Mouse (Mus musculus) intestine, embryonic 15.5 days (tissue): ENCODE measurements around the gene Smim24. TPM values are rescaled to one million over a fixed set of nuclear protein-coding genes. Genes with fewer than 3 reads are reported as not detected.

Experiments used
- ATAC-seq: fragments of 200-750 bp; cut with Nextera tagmentation; 2 replicates; pipeline ENCODE4 v1.8.0; 2017; ENCODE audit warnings: moderate TSS enrichment, moderate library complexity
- H3K27ac ChIP-seq: fragments of 300-500 bp; sonication (generic); 2 replicates; pipeline ENCODE4 v1.5.1; 2015; ENCODE audit warnings: mild to moderate bottlenecking, inconsistent platforms
- H3K27me3 ChIP-seq: fragments of 300-500 bp; sonication (generic); replicated peaks from 2 replicates; pipeline ENCODE4 v1.6.1; 2015; ENCODE audit warnings: inconsistent platforms
- H3K36me3 ChIP-seq: fragments of 300-500 bp; sonication (generic); 2 replicates; pipeline ENCODE4 v1.6.1; 2015; ENCODE audit warnings: inconsistent platforms
- H3K4me1 ChIP-seq: fragments of 300-500 bp; sonication (generic); replicated peaks from 2 replicates; pipeline ENCODE4 v1.6.1; 2015; ENCODE audit warnings: inconsistent platforms
- H3K4me2 ChIP-seq: fragments of 300-500 bp; sonication (generic); replicated peaks from 2 replicates; pipeline ENCODE4 v1.6.1; 2015; ENCODE audit warnings: mild to moderate bottlenecking, inconsistent platforms
- H3K4me3 ChIP-seq: fragments of 300-500 bp; sonication (generic); replicated peaks from 2 replicates; pipeline ENCODE4 v1.5.1; 2015; ENCODE audit warnings: inconsistent platforms
- H3K9ac ChIP-seq: fragments of 300-500 bp; sonication (generic); 2 replicates; pipeline ENCODE4 v1.6.1; 2015; ENCODE audit warnings: inconsistent platforms
- H3K9me3 ChIP-seq: fragments of 300-500 bp; sonication (generic); 2 replicates; pipeline ENCODE4 v1.6.1; 2016; ENCODE audit warnings: inconsistent platforms
- WGBS: fragments of 180-500 bp; shearing (Covaris S2); methylation state at CpG from one replicate; pipeline ENCODE4 v1.1.7; 2015; 5-methylcytosine and 5-hydroxymethylcytosine counted together
- polyA plus RNA-seq: library from polyadenylated mRNA; unstranded; fragments of >200 nt; fragmentation: Nextera tagmentation; extraction: Ambion mirVana; gene quantifications from 2 replicates; pipeline ENCODE4 v1.2.1, GENCODE M21; 2015

Gene Smim24
- polyA plus RNA-seq, 1 experiment from 2014 or later = 235 TPM

DNA sequence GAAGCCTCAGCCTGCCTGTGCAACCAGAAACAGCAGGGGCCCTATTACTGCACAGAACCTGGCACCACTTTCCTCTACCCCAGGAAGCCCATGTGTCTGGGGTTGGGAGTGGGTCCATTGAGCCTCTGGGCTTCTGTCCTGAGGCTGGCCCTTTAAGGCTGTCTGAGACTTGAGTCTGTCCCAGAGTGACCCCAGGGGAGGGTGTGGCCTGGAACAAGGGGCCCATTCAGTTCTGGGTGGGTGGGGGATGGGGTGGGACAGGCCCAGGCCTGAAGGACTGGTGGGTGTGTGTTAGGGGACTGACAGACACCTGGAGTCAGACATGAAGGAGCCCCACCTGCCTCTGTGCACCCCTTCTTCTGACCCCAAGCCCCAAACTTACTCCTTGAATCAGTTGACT, 21.8 kb downstream of the Smim24 start:
- ATAC-seq = peak; percentile 2; the same call in 1 of the 2 replicates
- Histone ChIP-seq H3K9me3 (no peaks in the 10 kb centered on the region), H3K36me3 (no peaks in the 10 kb centered on the region), H3K27me3 (no peaks in the 10 kb centered on the region), H3K27ac (0 out of 2 replicates have a peak overlapping the region, but pooled peaks have one; percentile 40), H3K4me1 (peaks cover 88% of the 10 kb centered on the region), H3K4me3 (no peak overlapping the region), H3K9ac (no peak overlapping the region), H3K4me2 (no peak overlapping the region)

DNA sequence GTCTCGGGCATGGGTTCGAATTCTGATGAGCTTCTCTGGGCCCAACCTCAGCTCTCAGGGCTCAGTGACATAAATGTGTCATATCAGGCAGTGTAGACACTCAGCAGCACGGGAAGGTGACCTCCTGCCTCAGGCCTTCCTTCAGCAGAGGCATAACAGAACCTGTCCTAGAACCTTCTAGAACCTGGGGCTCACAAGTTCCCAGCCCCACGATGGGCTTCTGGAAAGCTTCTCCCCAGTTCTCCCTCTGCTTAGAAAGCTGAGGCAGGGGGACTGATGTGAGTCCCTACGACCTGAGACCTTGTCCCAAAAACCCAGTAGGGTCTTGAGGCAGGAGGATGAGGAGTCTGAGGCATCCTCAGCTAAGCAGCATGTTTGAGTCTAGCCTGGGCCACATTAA, 22.3 kb downstream of the Smim24 start:
- no peak overlapping the region for H3K4me2 ChIP-seq
- H3K36me3 ChIP-seq = no peaks in the 10 kb centered on the region
- H3K9me3 ChIP-seq = no peaks in the 10 kb centered on the region
- no peak overlapping the region for H3K27ac ChIP-seq
- H3K4me3 ChIP-seq = no peak overlapping the region
- no peak for ATAC-seq
- WGBS = 85% methylated on average over 5 of the region's 5 CpGs
- H3K27me3 ChIP-seq = no peaks in the 10 kb centered on the region
- no peak overlapping the region for H3K9ac ChIP-seq
- peaks cover 83% of the 10 kb centered on the region for H3K4me1 ChIP-seq

DNA sequence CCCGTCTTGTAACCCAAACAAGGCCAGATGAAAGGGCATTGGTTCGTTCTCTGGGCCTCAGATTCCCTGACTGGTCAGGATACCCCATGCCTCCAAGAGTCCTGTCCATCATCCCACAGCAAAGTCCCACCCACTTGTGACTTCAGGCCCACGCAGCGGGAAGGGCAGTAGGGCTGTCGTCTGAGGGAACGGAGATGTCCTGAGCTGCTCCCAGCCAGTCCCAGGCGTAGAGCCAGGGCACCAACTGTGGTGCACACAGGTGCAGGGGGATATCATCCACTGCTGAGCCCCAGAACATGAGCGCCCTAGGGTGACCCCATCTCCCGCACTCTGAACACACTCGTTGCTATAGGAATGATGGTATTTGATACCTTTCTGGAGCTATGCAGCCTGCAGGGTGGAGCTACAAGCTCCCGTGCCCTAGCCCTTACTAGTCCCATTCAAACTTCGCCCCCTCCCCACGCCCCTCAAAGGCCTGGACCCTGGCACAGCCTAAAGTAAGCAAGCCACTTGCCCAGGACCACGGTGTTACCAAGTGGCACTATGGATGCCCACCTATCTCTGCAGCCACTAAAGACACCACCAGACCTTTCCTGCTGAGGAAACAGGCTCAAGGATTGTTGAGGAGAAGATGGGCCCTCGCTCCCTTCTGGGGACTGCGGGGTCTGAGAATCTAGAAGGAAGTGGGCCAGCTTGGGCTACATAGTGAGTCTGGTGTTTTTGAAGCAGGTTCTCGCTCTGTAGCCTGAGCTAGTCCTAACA, 22.9 kb downstream of the Smim24 start:
- H3K36me3 ChIP-seq = no peaks in the 10 kb centered on the region
- H3K4me3 ChIP-seq = no peak overlapping the region
- 75% methylated on average over 17 of the region's 17 CpGs for WGBS
- no peak overlapping the region for H3K27ac ChIP-seq
- peaks cover 78% of the 10 kb centered on the region for H3K4me1 ChIP-seq
- no peak overlapping the region for H3K4me2 ChIP-seq
- no peaks in the 10 kb centered on the region for H3K9me3 ChIP-seq
- no peak for ATAC-seq
- H3K27me3 ChIP-seq = no peaks in the 10 kb centered on the region
- H3K9ac ChIP-seq = no peak overlapping the region

DNA sequence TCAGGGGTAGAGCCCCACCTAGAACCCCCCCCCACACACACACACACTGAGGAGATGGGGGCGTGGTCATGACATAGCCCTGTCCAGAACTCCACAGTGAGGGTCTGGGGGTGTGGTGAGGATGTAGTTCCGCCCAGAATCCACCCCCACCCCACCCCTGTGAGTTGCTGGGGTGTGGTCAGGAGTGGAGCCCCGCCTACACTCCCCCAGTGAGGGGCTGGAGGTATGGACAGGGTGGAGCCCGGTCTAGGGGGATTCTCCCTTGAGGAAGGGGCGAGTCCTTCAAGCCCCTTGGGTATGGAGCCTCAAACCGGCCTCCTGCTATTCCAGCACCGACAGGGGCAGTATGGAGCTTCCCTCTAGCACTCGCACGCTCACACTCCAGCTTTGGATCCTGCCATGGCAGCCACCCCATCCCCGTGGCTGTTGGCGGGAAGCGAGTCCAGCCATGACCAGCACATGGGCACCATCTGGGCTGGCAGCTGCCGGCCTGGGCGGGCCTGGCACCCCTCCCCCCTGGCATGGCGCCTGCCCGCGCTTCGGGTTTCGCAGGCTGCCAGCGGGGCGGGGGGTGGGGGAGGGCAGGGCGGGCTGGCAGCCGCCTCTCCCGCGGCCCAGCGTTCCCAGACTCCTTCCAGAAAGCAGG, 23.9 kb downstream of the Smim24 start:
- peak overlapping the region; percentile 33 for H3K4me3 ChIP-seq
- 2% methylated on average over 26 of the region's 26 CpGs for WGBS
- H3K27me3 ChIP-seq = no peaks in the 10 kb centered on the region
- H3K4me2 ChIP-seq = peak overlapping the region; percentile 76
- H3K27ac ChIP-seq = peak overlapping the region; percentile 78
- ATAC-seq = peak; percentile 62
- H3K36me3 ChIP-seq = no peaks in the 10 kb centered on the region
- H3K4me1 ChIP-seq = peaks cover 68% of the 10 kb centered on the region
- no peaks in the 10 kb centered on the region for H3K9me3 ChIP-seq
- peak overlapping the region; percentile 47; the same call in 1 of the 2 replicates for H3K9ac ChIP-seq

DNA sequence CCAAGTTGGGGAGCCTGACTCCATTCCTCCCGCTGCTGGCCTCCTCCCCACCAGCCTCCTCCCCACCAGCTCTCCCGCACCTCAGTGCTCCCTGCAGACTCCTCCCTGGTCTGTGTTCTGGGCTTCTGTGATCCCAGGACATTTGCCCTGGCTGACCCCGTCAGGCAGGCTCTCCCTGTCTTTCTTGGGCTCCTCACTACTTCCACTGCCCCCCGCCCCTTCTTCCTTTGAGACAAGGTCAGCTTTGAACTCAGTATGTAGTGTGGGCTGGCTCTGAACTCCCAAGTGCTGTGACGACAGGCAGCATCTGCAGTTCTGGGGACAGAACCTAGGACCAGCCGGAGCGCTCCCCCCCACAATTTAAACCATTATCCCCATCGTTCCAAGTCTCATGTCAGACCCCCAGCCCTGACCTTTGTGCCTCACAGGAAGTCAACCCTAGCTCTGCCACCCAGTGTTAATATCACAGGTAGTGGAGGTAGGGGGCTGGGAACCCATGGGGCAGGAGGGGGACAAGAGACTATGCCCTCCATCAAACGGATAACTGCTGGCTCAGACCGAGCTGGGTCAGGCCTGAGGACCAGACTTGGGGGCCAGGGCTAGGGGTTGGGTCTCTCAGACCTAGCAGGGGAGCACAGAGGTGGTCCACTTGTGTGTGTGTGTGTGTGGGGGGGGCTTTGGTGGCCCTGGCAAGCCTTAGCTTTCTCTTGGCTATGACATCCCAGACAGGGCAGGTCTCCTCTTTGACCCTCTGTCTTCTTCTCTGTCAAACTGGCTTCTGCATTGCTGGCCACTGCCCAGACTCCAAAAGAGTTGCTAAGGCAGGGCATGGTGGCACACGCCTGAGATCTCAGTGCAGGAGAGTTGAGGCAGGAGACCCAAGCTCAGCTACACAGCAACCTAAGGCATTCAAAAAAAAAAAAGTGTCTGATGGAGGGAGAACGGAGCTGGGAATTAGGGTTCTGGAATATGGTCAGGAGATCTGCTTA, 24.7 kb downstream of the Smim24 start:
- peak overlapping the region; percentile 76 for H3K4me2 ChIP-seq
- peak overlapping the region; percentile 78 for H3K27ac ChIP-seq
- H3K4me1 ChIP-seq = peaks cover 60% of the 10 kb centered on the region
- 54% methylated on average over 12 of the region's 12 CpGs for WGBS
- 0 out of 2 replicates have a peak overlapping the region, but pooled peaks have one; percentile 47 for H3K9ac ChIP-seq
- ATAC-seq = no peak; the same call in 1 of the 2 replicates
- H3K27me3 ChIP-seq = no peaks in the 10 kb centered on the region
- no peaks in the 10 kb centered on the region for H3K36me3 ChIP-seq
- H3K9me3 ChIP-seq = no peaks in the 10 kb centered on the region
- H3K4me3 ChIP-seq = peak overlapping the region; percentile 33

DNA sequence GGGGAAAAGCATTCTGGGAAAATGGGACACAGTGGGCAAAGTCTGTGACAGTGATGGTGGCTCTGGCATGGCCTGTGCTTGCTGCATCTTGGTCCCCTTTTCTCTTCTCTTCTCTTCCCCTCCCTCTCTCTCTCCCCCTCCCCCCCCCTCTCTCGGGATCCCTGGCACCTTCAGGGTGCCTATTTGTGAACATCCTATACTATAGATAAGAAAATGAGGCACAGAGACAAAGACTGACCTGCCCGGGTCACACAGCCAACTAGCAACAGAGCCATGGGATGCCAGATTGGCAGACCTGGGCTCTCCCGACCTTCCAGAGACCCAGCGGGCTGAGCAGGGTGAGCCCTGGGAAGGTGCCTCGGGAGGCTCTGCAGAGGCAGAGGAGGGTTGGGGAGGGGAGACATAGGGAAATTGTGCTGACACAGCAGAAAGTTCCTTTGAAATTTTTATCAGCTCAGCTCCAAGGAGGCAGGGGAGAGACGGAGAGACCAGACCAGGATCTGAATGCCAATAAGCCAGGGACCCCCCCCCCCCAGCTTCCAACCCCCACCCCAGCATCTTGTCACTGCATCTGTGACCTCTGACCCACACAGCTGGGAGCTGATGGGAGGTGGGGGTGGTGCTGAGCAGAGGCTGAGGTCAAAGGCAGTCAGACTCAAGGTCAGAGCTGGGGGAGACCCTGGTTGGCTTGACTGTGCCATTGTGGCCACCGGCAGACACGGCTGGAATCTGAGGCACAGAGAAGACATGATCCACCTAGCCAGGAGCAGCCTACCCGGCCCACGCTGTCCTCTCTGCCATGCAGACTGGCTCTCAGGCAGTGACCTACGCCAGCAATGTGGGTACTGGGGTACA, 25.6 kb downstream of the Smim24 start:
- no peak overlapping the region for H3K4me2 ChIP-seq
- no peaks in the 10 kb centered on the region for H3K27me3 ChIP-seq
- no peak overlapping the region for H3K9ac ChIP-seq
- H3K9me3 ChIP-seq = no peaks in the 10 kb centered on the region
- peaks cover 51% of the 10 kb centered on the region for H3K4me1 ChIP-seq
- WGBS = 54% methylated on average over 11 of the region's 11 CpGs
- no peaks in the 10 kb centered on the region for H3K36me3 ChIP-seq
- H3K4me3 ChIP-seq = no peak overlapping the region
- ATAC-seq = no peak
- H3K27ac ChIP-seq = no peak overlapping the region

DNA sequence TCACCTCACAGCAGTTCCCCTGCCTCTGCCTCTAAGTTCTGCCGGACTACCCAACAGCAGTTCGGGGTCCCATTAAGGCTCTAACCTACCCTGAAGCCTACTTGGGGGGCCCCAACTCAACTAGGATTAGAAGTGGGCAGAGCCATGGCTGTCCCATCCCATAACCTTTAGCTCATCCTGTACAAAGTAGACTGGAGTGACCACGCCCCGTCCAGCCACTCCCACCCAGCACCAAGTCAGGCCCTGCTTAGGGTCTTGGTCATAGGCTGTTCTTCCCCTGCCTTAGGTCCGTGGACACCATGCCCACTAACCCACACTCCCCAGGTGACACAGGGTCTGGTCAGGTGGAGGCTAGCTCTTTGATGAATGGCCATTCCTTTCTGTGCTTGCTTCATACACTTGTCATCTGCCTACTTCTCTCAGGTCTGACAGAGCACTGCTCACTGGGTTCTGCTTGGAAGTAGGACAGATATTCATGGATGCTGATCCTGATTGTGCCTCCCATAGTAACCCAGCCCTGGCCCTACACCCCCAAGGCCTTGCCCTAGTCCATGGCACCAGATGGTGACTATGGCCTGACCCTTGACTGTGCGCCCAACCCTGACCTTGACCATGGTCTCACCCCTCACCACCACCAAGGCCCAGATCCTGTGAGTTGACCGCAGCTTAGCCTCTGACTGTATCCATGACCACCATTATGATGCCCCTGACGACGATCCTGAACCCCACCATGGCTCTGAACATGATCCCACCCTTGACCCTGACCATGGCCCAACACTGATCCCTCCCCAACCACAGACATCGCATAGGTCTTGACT, 26.5 kb downstream of the Smim24 start:
- no peaks in the 10 kb centered on the region for H3K36me3 ChIP-seq
- H3K9me3 ChIP-seq = no peaks in the 10 kb centered on the region
- H3K4me1 ChIP-seq = peaks cover 48% of the 10 kb centered on the region
- WGBS = 86% methylated on average over 10 of the region's 10 CpGs
- no peak overlapping the region for H3K4me2 ChIP-seq
- H3K9ac ChIP-seq = no peak overlapping the region
- no peaks in the 10 kb centered on the region for H3K27me3 ChIP-seq
- no peak overlapping the region for H3K4me3 ChIP-seq
- no peak overlapping the region for H3K27ac ChIP-seq
- no peak for ATAC-seq

DNA sequence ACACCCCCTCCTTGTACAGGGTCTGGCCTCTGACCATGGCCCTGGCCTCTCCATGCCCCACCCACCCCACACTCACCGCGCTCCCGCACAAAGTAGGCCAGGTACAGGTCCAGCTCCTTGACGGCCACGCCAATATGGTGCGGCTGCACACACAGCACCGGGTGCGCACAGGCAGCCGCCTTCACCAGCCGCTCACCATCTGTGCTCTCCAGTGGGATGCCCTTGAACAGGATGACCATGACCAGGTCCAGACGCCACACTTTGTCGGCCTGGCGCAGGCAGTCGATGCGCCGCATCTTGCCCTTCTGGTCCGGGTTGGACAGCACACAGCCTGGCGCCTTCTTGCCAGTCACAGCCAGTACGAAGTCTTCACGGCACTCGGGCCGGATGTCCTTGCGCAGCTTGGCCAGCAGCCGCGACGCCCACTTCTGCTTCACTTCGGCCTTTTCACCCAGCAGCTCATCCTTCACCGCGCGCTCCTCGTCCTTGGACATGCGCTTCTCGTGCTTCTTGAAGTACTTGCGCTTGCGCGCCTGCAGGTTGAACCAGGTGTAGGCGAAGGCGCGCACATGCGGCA, 27.4 kb downstream of the Smim24 start:
- Histone ChIP-seq H3K9ac (no peak overlapping the region), H3K4me1 (peaks cover 47% of the 10 kb centered on the region), H3K4me2 (no peak overlapping the region), H3K27ac (no peak overlapping the region), H3K27me3 (no peaks in the 10 kb centered on the region), H3K9me3 (no peaks in the 10 kb centered on the region), H3K4me3 (no peak overlapping the region), H3K36me3 (no peaks in the 10 kb centered on the region)
- 87% methylated on average over 40 of the region's 40 CpGs for WGBS
- ATAC-seq = no peak

DNA sequence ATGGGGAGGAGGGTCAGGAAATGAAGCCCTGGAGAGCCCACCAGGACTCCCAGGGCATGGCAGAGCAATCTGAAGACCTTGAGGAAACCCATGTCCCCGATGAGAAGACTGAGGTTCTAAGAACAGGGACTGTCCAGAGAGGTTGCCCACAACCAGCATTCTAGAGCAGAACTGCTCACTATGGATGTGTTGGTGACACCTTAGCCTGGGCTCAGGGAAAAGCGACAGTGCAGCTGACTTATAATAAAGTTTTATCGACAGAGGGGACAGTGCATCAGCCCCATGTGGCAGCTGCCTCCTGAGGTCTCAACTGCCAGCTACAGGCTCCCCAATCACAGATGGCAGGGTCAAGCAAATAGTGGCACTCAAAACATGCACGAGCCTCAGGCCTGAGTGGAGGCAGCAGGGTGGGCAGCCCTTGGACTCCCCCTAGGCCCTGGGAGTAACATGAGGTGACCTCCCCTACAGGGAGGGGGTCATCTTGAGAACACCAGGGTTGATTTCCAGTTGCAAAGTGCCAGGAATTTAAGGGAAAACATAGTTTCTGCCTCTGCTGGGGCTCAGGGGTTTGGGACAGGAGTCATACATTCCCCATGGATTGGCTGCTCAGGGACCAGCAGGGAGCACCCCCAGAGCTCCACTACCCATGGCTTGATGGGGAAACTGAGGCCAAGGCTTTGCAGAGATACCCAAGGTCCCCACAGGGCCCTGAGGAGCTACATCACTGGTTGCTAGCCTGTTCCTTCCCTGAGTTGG, 28.4 kb downstream of the Smim24 start:
- Histone ChIP-seq H3K4me2 (no peak overlapping the region), H3K27me3 (no peaks in the 10 kb centered on the region), H3K9ac (no peak overlapping the region), H3K36me3 (no peaks in the 10 kb centered on the region), H3K4me3 (no peak overlapping the region), H3K27ac (no peak overlapping the region), H3K9me3 (no peaks in the 10 kb centered on the region), H3K4me1 (peaks cover 48% of the 10 kb centered on the region)
- ATAC-seq = no peak
- 81% methylated on average over 4 of the region's 4 CpGs for WGBS

DNA sequence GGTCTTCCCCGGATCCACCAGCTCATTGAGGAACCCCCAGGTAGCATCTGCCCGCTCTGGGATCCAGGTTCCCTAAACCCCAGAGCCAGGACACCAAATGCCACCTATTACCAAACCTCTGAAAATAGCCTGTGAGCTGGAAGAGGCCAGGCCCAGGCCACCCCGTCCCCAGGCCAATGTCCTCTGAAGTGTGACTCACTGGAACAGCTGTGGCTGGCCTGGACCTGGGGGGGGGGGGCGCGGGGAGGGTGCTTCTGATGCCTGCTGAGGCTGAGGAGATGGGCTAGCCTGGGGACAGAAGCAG, 28.9 kb downstream of the Smim24 start:
- H3K4me1 ChIP-seq = peaks cover 43% of the 10 kb centered on the region
- H3K27ac ChIP-seq = no peak overlapping the region
- WGBS = 79% methylated on average over 5 of the region's 5 CpGs
- ATAC-seq = no peak
- no peaks in the 10 kb centered on the region for H3K9me3 ChIP-seq
- H3K9ac ChIP-seq = no peak overlapping the region
- H3K27me3 ChIP-seq = no peaks in the 10 kb centered on the region
- H3K4me3 ChIP-seq = no peak overlapping the region
- no peak overlapping the region for H3K4me2 ChIP-seq
- no peaks in the 10 kb centered on the region for H3K36me3 ChIP-seq
